Comparison of ENCODE assay signal across 13 mouse cellular contexts in genomic region chr1:128615459-128615806, GRCm38 (mm10). TPM values are rescaled to one million over a fixed set of nuclear protein-coding genes. Genes with fewer than 3 reads are reported as not detected.
DNase-seq lines count a peak whose midpoint lies in the region; ATAC-seq and TF ChIP-seq lines count a peak whose summit lies in the region.
"Had no signal": no experiment of that assay in that cellular context is flagged by ENCODE, and none has a peak within 500 bp of the region (broad histone marks: within the 10 kb centered on the region; RNA-seq: fewer than 3 reads in every experiment).

No protein-coding gene starts in this region.

- TF ChIP-seq CTCF in heart, adult 2 months (IDR thresholded peaks at IDR 0.05), result no peak
- no peak for TF ChIP-seq CTCF in spleen, adult 2 months (IDR thresholded peaks at IDR 0.05; ENCODE audit: extremely low read depth, insufficient read depth, insufficient read length, insufficient replicate concordance)

- DNase-seq in heart, adult 2 months, result peak in 1 of 2 experiments; percentile 28
- no peak for DNase-seq in heart, postnatal 4 days
- DNase-seq in spleen, adult 12 weeks (ENCODE audit: low spot score), result peak; percentile 23
- no peak for DNase-seq in spleen, postnatal 14 days (ENCODE audit: low spot score in 2 of 2)
- peak; percentile 37 to 47 for DNase-seq in spleen, adult 2 months (ENCODE audit: low read depth in 1 of 2, low spot score in 2 of 2)
- DNase-seq in cerebellum, adult 9-10 months, result no peak
- DNase-seq in gastrocnemius, postnatal 25 days, result no peak
- DNase-seq: adrenal gland, postnatal 25 days; cerebellum, adult 11-12 months had no signal

- peak overlapping the region; percentile 28; the same call in 1 of the 2 replicates for H3K27ac ChIP-seq in heart, adult 2 months
- peak overlapping the region; percentile 97 for H3K27ac ChIP-seq in spleen, adult 2 months (ENCODE audit: insufficient read depth, low read length)
- H3K27ac ChIP-seq: forebrain, embryonic 12.5 days; kidney, postnatal 0 days; liver, embryonic 14.5 days had no signal

- no peak overlapping the region for H3K9ac ChIP-seq in heart, adult 2 months (ENCODE audit: low read depth, low read length)
- H3K9ac ChIP-seq: forebrain, embryonic 12.5 days; liver, embryonic 14.5 days had no signal

- H3K4me3 ChIP-seq in heart, adult 2 months, result no peak overlapping the region
- no peak overlapping the region for H3K4me3 ChIP-seq in spleen, adult 2 months (ENCODE audit: extremely low read depth, insufficient read depth, insufficient read length)
- H3K4me3 ChIP-seq: forebrain, embryonic 12.5 days had no signal

- ATAC-seq in hematopoietic stem cell, adult 5-6 weeks (replicated peaks in 1 of 2; ENCODE audit: insufficient read depth in 1 of 2, low FRiP score in 2 of 2, low TSS enrichment in 1 of 2, low read depth in 1 of 2, poor library complexity in 2 of 2, severe bottlenecking in 2 of 2), result peak; percentile 19 to 29

- WGBS in heart, adult 2 months, result 54% methylated on average over 2 of the region's 2 CpGs
- 6% methylated on average over 2 of the region's 2 CpGs for WGBS in spleen, adult 2 months

- intact Hi-C loops in heart, adult 2 months (cut with DNase I), result no loop called here

- no peak for TF ChIP-seq EP300 in heart, adult 2 months (IDR thresholded peaks at IDR 0.05; ENCODE audit: insufficient read depth, low read depth, low read length)

- no peaks in the 10 kb centered on the region for H3K36me3 ChIP-seq in heart, adult 2 months (ENCODE audit: control insufficient read depth, insufficient read depth, low read length)
- no peaks in the 10 kb centered on the region for H3K36me3 ChIP-seq in spleen, adult 2 months (ENCODE audit: control insufficient read depth, insufficient read depth, low read length)
- H3K36me3 ChIP-seq: forebrain, embryonic 12.5 days had no signal

- no peaks in the 10 kb centered on the region for H3K27me3 ChIP-seq in heart, adult 2 months (ENCODE audit: control insufficient read depth, insufficient read depth, low read length)
- H3K27me3 ChIP-seq in spleen, adult 2 months (ENCODE audit: control insufficient read depth, insufficient read depth, low read length), result no peaks in the 10 kb centered on the region
- H3K27me3 ChIP-seq: forebrain, embryonic 12.5 days had no signal

- H3K4me1 ChIP-seq in heart, adult 2 months (ENCODE audit: control insufficient read depth, insufficient read depth, low read length), result peaks cover 5% of the 10 kb centered on the region
- H3K4me1 ChIP-seq in spleen, adult 2 months (ENCODE audit: control insufficient read depth, insufficient read depth, insufficient read length), result peaks cover 47% of the 10 kb centered on the region
- H3K4me1 ChIP-seq: forebrain, embryonic 12.5 days had no signal

- no peak for TF ChIP-seq POLR2A in heart, adult 2 months (IDR thresholded peaks at IDR 0.05; ENCODE audit: insufficient read depth, low read depth, low read length)
- peak; percentile 22; the same call in 1 of the 2 replicates for TF ChIP-seq POLR2A in spleen, adult 2 months (IDR thresholded peaks at IDR 0.05; ENCODE audit: low read depth, low read length)

- H3K79me2 ChIP-seq in heart, adult 2 months (replicated peaks; ENCODE audit: control insufficient read depth, insufficient read depth, low read length), result no peaks in the 10 kb centered on the region

RNA-seq across cellular contexts. Expression of gene Cxcr4, which starts 23.3 kb away (rescaled TPM):
- 1 to 10 TPM; 7.0 to 7.8 TPM for total RNA-seq in heart, adult 2 months (2021)
- 28.4 and 29.8 TPM in 2 replicates for polyA plus RNA-seq in heart, adult 2 months (2012; rRNA removed)
- total RNA-seq in heart, postnatal 4 days (2021), result 10 to 100 TPM in 1 of 2 experiments, 1 to 10 TPM in 1; 8.3 to 10.8 TPM
- total RNA-seq in hematopoietic stem cell, adult 5-6 weeks (2017), result 97.1 and 99.1 TPM in 2 replicates
- polyA plus RNA-seq in spleen, adult 2 months (2012; rRNA removed), result 288 and 315 TPM in 2 replicates
- 1 to 10 TPM; 3.1 to 4.5 TPM for total RNA-seq in gastrocnemius, postnatal 25 days (2021)

Comparison
In these comparisons a context has a peak if more than half of its experiments do, and no peak if none do; other contexts are left out.
1. DNase-seq: peak in spleen, adult 12 weeks (single experiment) and spleen, adult 2 months (2 of 2); none in heart, postnatal 4 days (single experiment), spleen, postnatal 14 days (0 of 2), cerebellum, adult 9-10 months (single experiment) and gastrocnemius, postnatal 25 days (single experiment).